Mouse (Mus musculus) urinary bladder, postnatal 4 days (tissue): Measurements from ENCODE around the gene Pgm2.

ENCODE experiments used
- DNase-seq, 2 experiments: peaks; one replicate each; pipeline ENCODE4 v3.0.0; 2021 to 2022; ENCODE audit warnings: low spot score in 2 of 2

Gene Pgm2

DNA sequence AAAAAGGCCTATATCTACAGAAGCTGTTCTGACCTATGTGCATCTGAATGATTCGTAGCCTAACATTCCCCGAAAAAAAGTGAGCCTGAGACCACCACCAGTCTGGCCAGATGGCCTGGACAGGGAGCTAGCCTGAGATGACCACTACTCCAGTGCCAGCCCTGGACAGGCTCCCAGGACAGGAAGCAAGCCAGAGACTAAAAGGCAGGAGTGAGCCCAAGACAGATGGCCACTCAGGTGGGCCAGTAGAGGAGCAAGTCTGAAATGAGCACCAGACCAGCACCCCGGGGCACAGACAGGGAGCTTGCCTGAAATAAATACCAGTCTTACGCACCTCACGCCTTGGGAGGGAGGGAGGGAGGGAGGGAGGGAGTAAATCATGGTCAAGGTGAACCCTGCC is 51.6 kb downstream of the Pgm2 start:
- DNase-seq = no peak

DNA sequence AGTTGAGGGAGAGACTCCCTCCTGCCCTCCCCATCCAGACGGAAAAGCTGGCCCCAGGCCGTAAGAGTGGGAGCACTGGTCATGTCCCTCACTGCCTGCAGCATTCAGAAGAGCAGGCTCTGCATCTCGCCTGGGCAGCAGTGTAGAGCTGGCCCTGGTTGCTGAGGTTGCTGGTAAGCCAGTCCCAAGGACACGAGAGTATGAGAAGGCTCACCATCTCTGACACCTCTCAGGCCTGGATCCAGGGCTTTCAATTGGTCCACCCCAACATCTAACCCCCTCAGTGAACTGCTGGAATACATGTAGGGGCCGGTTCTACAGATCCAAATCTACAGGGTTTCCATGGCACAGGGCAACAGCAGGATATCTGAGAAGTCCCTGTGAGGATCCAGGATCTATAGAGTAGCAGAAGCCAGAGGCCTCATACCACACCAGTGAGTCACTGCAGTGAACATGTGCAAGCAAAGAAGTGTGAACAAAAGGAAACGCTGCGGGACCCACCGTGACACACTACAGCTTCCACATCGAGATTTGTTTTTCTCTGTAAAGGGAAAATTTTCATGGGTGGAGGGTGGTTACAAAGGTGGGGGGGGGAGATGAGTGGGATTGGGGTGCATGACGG is 53.7 kb downstream of the Pgm2 start:
- DNase-seq = no peak

DNA sequence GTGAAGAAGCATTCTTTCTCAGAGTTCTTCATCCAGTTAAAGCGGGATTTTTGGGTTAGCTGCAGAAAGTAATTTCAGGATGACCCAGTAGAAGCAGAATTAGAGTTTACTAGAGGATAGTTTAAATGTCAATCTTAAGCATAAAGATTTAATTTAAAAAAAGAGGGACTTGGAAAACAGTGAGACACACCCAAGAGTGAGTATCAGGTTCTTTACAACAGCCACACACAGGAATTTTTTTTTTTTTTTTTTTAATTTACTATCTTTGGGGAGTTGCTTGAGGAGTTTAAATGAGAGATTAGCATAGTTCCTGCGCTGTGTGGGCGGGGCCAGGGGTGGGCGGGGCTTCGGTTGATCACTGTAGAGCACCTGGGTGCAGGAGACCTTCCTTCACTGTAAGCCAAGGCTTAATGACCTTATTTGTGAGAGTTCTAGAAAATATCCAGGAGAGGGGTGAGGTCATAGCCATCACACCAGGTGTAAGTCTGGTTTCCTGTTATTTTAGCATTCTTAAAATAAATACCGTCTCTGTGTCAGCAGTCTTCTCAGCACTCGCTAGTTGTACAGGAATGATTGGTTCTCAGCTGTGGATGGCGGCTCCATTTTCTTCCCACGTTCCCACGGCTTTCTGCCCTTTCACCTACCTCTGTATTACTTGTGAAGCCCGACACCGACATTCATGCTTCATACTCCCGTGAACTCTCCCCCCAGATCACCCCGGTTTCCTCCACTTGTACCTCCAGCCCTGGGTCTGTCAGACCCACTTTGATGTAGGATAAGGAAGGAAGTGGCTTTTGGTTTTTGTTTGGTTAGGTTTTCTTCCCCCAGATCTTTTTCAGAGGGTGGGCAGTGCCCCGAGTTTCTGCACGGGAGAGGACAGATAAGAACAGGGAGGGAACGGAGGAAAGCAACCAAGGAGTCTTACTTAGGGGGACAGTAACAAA is 56.7 kb downstream of the Pgm2 start:
- DNase-seq = no peak

GRCm38 (mm10) chr5:64153319-64153718 is 60.6 kb downstream of the Pgm2 start:
- DNase-seq = no peak

DNA sequence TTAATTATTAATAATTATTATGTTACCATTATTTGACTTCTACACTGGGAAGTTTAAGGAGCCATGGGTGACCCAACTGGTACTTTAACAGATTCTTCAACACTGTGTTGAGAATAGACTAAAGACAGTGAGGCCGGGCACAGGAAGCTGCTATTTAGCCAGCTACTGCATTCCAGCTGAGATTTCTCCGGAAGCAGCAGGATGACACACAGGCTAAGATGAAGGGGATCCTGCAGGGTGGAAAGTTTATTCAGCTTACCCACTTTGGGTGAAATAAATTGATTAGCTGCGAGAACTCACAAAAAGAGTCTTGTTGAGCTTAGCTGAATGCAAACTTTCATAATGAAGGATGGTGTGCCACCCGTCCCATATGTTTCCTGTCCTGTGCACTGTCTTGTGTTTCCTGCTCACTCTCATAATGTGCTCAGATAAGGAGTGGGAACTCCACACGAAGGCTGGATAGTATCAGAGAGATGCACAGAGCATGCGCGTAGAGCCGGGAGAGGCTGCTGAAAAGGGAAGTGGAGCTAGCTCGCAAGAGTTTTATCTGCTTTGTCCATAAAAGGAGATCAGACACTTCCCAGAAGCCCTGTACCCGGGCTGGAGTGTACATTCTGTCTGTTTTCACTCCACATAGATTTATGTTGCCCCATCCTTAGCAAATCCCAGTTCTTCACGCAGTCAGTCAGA is 63.3 kb downstream of the Pgm2 start, which contains the start of gene Tbc1d1:
Tbc1d1 (plus strand) TSS at position 445 of the 690 bp plus-strand sequence.
- DNase-seq = peak; percentile 59 to 65

DNA sequence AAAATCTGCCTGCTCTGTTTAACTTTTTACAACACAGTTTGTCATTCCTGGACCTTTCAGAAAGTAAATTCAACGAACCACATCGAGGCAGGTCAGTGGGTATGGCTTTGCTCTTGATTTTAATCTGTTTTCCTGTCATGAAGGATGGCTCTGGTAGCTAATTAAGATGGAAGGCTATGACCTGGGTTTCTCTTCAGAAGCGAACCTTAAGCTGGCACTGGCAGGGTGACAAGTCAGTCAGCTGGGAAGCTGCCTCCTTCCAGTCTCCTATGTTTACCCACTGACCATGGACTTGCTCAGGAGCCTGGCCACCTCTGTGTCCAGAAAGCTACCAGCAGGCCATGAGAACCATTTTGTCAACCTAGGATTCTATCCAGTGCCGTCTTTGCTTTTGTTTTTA is 63.8 kb downstream of the Pgm2 start:
- DNase-seq = no peak

GRCm38 (mm10) chr5:64157926-64158325 is 65.2 kb downstream of the Pgm2 start:
- no peak for DNase-seq

- no peak for DNase-seq
These were observed 65.8 kb downstream of the Pgm2 start for GRCm38 (mm10) chr5:64158501-64158900.

DNA sequence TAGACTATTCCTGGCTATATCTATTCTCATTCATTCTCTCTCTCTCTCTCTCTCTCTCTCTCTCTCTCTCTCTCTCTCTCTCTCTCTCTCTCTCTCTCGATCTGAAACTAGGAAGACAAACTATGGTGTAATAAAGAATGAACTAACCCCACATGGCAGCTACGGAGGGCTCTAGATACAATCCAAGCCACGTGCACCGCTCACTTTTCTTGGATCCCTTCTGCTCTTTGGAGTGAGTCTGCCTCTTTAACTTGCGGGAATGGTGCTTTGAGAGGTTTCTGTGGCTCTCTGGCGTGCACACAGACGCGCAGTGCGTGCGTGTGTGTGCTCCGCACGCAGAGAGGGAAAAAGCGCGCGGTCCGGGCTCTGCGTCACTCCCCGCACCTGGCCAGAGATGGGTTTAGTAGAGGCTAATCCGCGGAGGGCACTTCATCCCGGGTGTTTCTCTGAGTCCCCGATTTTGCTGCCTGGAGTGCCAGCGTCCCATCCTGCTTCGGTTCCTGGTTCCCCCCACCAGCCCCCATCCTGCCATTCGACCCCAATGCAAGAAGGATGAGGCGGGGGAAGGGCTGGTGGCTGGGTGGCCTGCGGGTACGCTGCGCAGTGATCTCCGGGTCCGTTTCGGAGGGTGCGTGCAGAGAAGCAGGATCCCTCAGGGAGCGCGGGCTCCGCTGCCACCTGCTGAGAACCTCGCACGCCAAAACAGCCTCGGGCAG is 66.5 kb downstream of the Pgm2 start:
- no peak for DNase-seq

- peak; percentile 47 to 71 for DNase-seq
These were observed 67.3 kb downstream of the Pgm2 start for GRCm38 (mm10) chr5:64159781-64160704.

DNA sequence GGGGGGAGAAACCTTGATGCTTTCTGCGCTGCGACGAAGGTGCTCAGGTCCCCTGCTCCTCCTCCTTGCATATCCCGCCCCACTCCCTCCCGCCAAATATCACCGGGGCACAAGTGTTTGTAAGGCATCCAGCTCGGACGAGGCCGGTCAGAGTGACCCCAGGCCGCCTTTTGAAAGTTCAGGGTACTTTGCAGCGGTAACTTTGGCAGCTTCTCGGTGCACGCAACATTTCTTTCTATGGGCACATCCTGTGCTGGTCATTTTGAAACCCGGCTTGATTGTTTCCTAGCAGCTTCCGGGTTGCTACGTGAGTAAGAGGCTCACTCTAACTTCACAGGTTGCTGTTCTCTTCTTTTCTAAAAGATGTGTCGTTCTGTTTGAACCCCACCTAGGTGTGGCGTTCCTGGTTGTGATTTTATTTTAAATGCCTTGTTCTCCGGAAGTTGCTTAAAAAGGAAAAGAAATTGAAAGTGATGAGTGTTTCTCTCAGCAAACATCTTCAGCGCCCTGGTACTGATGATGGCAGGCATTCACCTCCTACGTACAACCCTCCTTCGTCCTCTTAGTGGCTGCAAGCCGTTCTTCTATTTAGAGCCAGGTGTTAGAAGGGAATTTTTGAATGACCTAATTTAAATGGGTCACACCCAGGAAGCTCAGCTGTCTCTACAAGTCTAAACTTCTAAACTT is 68.1 kb downstream of the Pgm2 start:
- no peak for DNase-seq

DNA sequence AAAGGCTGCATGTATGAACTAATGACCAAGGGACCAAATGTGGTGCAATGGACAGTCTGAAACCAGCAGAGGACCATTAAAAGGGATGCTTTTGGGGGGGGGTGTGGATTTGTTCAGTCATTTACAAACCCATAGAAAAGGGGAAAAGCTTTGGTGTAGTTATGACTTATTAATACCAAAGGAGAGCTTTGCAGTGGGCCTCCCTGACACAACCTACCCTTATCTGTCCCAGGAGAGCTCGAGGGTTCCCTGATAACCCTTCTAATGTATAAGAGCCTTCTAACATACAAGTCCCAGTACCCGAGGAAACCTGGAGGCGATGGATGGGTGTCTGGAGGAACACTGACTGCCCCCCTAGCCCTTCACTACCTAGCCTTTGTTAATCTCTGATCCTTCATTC is 69.2 kb downstream of the Pgm2 start:
- DNase-seq = no peak

GRCm38 (mm10) chr5:64162582-64162981 is 69.8 kb downstream of the Pgm2 start:
- no peak for DNase-seq

- no peak for DNase-seq
These were observed 71.7 kb downstream of the Pgm2 start for GRCm38 (mm10) chr5:64164414-64164813.

- DNase-seq = no peak
These were observed 73.1 kb downstream of the Pgm2 start for GRCm38 (mm10) chr5:64165826-64166225.

- no peak for DNase-seq
These were observed 76.3 kb downstream of the Pgm2 start for GRCm38 (mm10) chr5:64168990-64169540.

DNA sequence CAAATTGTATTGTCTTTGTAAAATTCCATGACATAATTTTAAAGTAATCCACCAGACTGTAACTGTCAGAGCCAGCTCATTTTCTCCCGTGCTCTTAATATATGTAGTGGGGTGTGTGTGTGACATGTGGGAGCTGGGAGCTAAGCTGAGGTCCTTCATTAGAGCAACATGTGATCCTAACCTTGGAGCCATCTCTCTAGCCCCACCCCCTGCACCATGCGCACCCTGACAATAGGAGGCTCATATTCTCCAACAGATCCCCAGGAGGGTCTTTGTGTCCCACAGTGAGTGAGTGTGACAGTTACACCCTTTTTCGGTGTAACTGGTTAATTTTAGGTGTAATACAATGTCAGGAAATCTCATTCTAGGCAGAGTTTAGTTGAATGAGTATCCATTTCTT is 80.1 kb downstream of the Pgm2 start:
- no peak for DNase-seq

GRCm38 (mm10) chr5:64173302-64173701 is 80.6 kb downstream of the Pgm2 start:
- DNase-seq = no peak

DNA sequence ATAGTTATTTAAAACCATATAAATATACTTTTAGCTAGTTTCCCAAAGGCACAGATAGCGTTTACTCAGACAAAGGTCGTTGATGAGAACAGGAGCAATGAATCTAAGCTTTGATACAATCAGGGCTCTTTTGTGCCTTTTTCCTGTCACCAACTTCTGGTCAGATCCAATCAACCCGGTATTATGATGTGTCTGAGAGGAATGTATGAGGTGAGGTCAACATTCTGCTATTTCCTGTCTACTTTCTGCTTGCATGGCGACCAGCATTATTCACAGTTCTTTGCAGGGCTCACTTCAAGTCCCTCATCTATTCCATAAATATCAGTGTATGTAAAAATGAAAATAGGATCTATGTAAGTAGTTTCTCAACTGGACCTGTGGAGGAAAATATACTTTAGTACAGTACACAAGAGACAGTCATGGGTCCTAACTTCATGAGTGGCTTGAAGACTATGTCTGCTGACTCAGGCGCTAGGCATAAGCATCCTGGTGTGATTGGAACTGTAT is 81.7 kb downstream of the Pgm2 start:
- DNase-seq = no peak
